Mouse (Mus musculus) brain, embryonic 14.5 days (tissue): Measurements from ENCODE around the gene Dlg1.

Experiments used
- CTCF ChIP-seq: fragments of 200-500 bp; IDR thresholded peaks from 2 replicates; pipeline ENCODE4 v1.5.1; 2012; ENCODE audit warnings: inconsistent platforms, mild to moderate bottlenecking, moderate library complexity, borderline replicate concordance; ENCODE audit not compliant: insufficient read depth, insufficient read length; ENCODE audit errors: extremely low read depth
- POLR2A ChIP-seq: fragments of 200-500 bp; IDR thresholded peaks from 2 replicates; pipeline ENCODE4 v1.6.1; 2012; ENCODE audit warnings: mild to moderate bottlenecking, inconsistent platforms, borderline replicate concordance; ENCODE audit not compliant: poor library complexity, insufficient read depth, insufficient read length, severe bottlenecking; ENCODE audit errors: extremely low read depth

DNA sequence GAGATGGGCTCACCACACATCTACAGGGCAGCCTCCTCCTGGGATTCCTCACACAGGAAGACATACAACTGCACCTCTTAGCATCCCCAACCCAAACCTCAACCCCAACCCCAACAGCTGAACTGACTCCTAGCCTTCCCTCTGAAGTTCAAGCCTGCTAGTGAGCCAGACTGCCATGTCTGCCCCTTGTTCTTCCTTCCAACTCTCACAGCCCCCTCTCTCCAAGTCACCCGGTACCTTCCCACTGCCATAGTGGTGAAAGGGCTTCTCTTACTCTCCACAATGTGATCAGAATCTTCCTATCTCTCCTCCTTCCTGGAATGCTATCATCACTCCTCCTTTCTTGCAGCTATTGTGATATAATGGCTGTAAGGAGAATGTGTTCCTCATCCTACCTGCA, 40.9 kb upstream of the Dlg1 start:
- TF ChIP-seq CTCF (no peak), POLR2A (no peak)
